Comparison of ENCODE assay signal across 10 mouse cellular contexts in the genomic region with DNA sequence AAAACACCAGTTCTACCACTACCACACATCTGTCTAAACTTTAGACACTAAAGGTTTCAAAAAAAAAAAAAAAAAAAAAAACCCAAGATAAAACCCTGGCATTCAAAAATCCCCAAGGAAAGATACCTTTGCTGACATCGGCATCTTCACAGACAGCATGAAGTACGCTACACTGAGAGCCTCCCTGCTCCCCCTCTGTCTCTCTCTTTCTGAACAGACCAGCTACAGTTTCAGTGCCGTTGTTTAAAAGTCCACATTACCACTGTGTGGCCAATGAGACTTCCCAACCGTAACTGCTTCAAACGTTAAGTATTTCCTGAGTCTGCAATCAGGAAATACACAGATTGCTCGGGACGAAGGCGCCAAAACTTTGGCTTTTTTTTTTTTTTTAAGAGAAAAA.
"Had no signal": no experiment of that assay in that cellular context is flagged by ENCODE, and none has a peak within 500 bp of the region (broad histone marks: within the 10 kb centered on the region; RNA-seq: fewer than 3 reads in every experiment).

No protein-coding gene starts in this region.

- H3K9me3 ChIP-seq: limb, embryonic 15.5 days; liver, embryonic 13.5 days; midbrain, embryonic 12.5 days; neural tube, embryonic 13.5 days had no signal

- H3K4me3 ChIP-seq: limb, embryonic 15.5 days; liver, embryonic 13.5 days; midbrain, embryonic 12.5 days; neural tube, embryonic 13.5 days had no signal

- H3K4me2 ChIP-seq: limb, embryonic 15.5 days; liver, embryonic 13.5 days; midbrain, embryonic 12.5 days; neural tube, embryonic 13.5 days had no signal

- H3K4me1 ChIP-seq: liver, embryonic 13.5 days had no signal

- H3K27ac ChIP-seq: limb, embryonic 15.5 days; liver, embryonic 13.5 days; midbrain, embryonic 12.5 days; neural tube, embryonic 13.5 days had no signal

- H3K36me3 ChIP-seq: limb, embryonic 15.5 days; liver, embryonic 13.5 days; midbrain, embryonic 12.5 days; neural tube, embryonic 13.5 days had no signal

- H3K9ac ChIP-seq: limb, embryonic 15.5 days; liver, embryonic 13.5 days; midbrain, embryonic 12.5 days; neural tube, embryonic 13.5 days had no signal

- H3K27me3 ChIP-seq: limb, embryonic 15.5 days; liver, embryonic 13.5 days; neural tube, embryonic 13.5 days had no signal

- DNase-seq: liver, embryonic 13.5 days; lung, adult 18-20 months; retina, postnatal 1 day; right cerebral cortex, postnatal 4 days; spleen, adult 18-20 months; thymus, adult 18-20 months; thymus, postnatal 14 days had no signal
